Mouse (Mus musculus) embryo, embryonic 9.5 days (tissue): ENCODE results near the gene Cacna2d4.

Experiments
- DNase-seq: peaks from one replicate; pipeline ENCODE4 v3.0.0-alpha.2; 2017; ENCODE audit errors: extremely low spot score

Gene Cacna2d4

GRCm38 (mm10) chr6:119220297-119220696, 16.0 kb upstream of the Cacna2d4 start:
- DNase-seq, result peak; percentile 51

GRCm38 (mm10) chr6:119224451-119225195, 11.7 kb upstream of the Cacna2d4 start:
- DNase-seq, result no peak

- DNase-seq, result no peak
Measured at GRCm38 (mm10) chr6:119225226-119225625, 11.1 kb upstream of the Cacna2d4 start.

- no peak for DNase-seq
Measured at GRCm38 (mm10) chr6:119225731-119226130, 10.6 kb upstream of the Cacna2d4 start.

- DNase-seq, result no peak
Measured at GRCm38 (mm10) chr6:119227001-119227400, 9.3 kb upstream of the Cacna2d4 start.

GRCm38 (mm10) chr6:119228861-119229603, 7.3 kb upstream of the Cacna2d4 start:
- DNase-seq, result no peak

GRCm38 (mm10) chr6:119233066-119233465, 3.3 kb upstream of the Cacna2d4 start:
- peak; percentile 40 for DNase-seq

GRCm38 (mm10) chr6:119235441-119235840, 885 bp upstream of the Cacna2d4 start:
- no peak for DNase-seq

- no peak for DNase-seq
Measured at GRCm38 (mm10) chr6:119237427-119237989, 1.2 kb downstream of the Cacna2d4 start.

- DNase-seq, result no peak
Measured at GRCm38 (mm10) chr6:119239341-119240005, 3.1 kb downstream of the Cacna2d4 start.

GRCm38 (mm10) chr6:119240256-119240655, 3.9 kb downstream of the Cacna2d4 start:
- no peak for DNase-seq

GRCm38 (mm10) chr6:119240871-119241705, 4.8 kb downstream of the Cacna2d4 start:
- DNase-seq, result no peak

- DNase-seq, result no peak
Measured at GRCm38 (mm10) chr6:119246082-119246481, 9.8 kb downstream of the Cacna2d4 start.

GRCm38 (mm10) chr6:119248578-119248977, 12.3 kb downstream of the Cacna2d4 start:
- no peak for DNase-seq

- no peak for DNase-seq
Measured at GRCm38 (mm10) chr6:119249726-119250125, 13.4 kb downstream of the Cacna2d4 start.

GRCm38 (mm10) chr6:119251704-119252103, 15.4 kb downstream of the Cacna2d4 start:
- no peak for DNase-seq

- DNase-seq, result no peak
Measured at GRCm38 (mm10) chr6:119276713-119277112, 40.4 kb downstream of the Cacna2d4 start.

GRCm38 (mm10) chr6:119280761-119281160, 44.4 kb downstream of the Cacna2d4 start:
- DNase-seq, result no peak

- no peak for DNase-seq
Measured at GRCm38 (mm10) chr6:119301310-119301709, 65.0 kb downstream of the Cacna2d4 start.

- DNase-seq, result no peak
Measured at GRCm38 (mm10) chr6:119303331-119303730, 67.0 kb downstream of the Cacna2d4 start.

- no peak for DNase-seq
Measured at GRCm38 (mm10) chr6:119307867-119308413, 71.6 kb downstream of the Cacna2d4 start.
